Mouse (Mus musculus): Measurements from ENCODE around the gene Plekhh2. TPM values are rescaled to one million over a fixed set of nuclear protein-coding genes. Genes with fewer than 3 reads are reported as not detected.
A peak's percentile ranks its signal among the peaks of the same experiment; 100 is the strongest.

The Plekhh2 gene
- total and polyA plus RNA-seq, 3 experiments, result 0.21 to 1.7 (median 1.1) TPM

GRCm38 (mm10) chr17:84656653-84657421 is 145.1 kb downstream of the Plekhh2 start:
- dilution Hi-C loops (cut with MboI; ENCODE audit: extremely low pct_ligation_motif_present, extremely low pct_unique_long_range_greater_than_20kb, low sequenced_read_pairs) (no loop called here), in situ Hi-C loops (cut with MboI; ENCODE audit: low pct_ligation_motif_present, low pct_unique_long_range_greater_than_20kb, low sequenced_read_pairs) (no loop called here)
- no peak for DNase-seq (ENCODE audit: extremely low read depth)
- no peaks in the 10 kb centered on the region for H3K4me1 ChIP-seq (ENCODE audit: control insufficient read depth in 1 of 2, insufficient read depth in 2 of 2)
- H3K27ac ChIP-seq (ENCODE audit: insufficient read depth, low read depth), result no peak overlapping the region
- no peak overlapping the region for H3K4me2 ChIP-seq (ENCODE audit: insufficient read depth, low read depth, poor library complexity, severe bottlenecking)
- H3K9me3 ChIP-seq (replicated peaks; ENCODE audit: low read length), result no peaks in the 10 kb centered on the region
- no peaks in the 10 kb centered on the region for H3K79me2 ChIP-seq (replicated peaks; ENCODE audit: control insufficient read depth, extremely low read depth, insufficient read depth, poor library complexity, severe bottlenecking)
- no peak overlapping the region for H3K9ac ChIP-seq (ENCODE audit: insufficient read depth, low read depth)
- TF ChIP-seq MXI1 (IDR thresholded peaks at IDR 0.05; ENCODE audit: low read depth, low read length), result no peak
- TF ChIP-seq ZC3H11A (IDR thresholded peaks at IDR 0.05; ENCODE audit: low read depth, low read length), result no peak
- TF ChIP-seq BHLHE40 (IDR thresholded peaks at IDR 0.05; ENCODE audit: low read depth, low read length), result no peak
- no peak for TF ChIP-seq POLR2AphosphoS2 (IDR thresholded peaks at IDR 0.05; ENCODE audit: low read depth, low read length)
- TF ChIP-seq CHD2 (IDR thresholded peaks at IDR 0.05; ENCODE audit: low read length), result no peak
- no peak for TF ChIP-seq SIN3A (IDR thresholded peaks at IDR 0.05; ENCODE audit: low read length)
- TF ChIP-seq KAT2A (IDR thresholded peaks at IDR 0.05; ENCODE audit: insufficient replicate concordance, low read length), result no peak
- TF ChIP-seq PAX5 (IDR thresholded peaks at IDR 0.05; ENCODE audit: low read length), result no peak
- no peak for TF ChIP-seq MAFK (IDR thresholded peaks at IDR 0.05; ENCODE audit: insufficient replicate concordance, low read length)
- TF ChIP-seq RCOR1 (conservative IDR thresholded peaks at IDR 0.05; ENCODE audit: low read depth, low read length), result no peak
- no peak for TF ChIP-seq GABPA (IDR thresholded peaks at IDR 0.05; ENCODE audit: insufficient replicate concordance, low read depth, low read length)
- TF ChIP-seq TCF12 (IDR thresholded peaks at IDR 0.05; ENCODE audit: low read depth, low read length), result no peak
- TF ChIP-seq TBP (conservative IDR thresholded peaks at IDR 0.05; ENCODE audit: low read depth, low read length), result no peak
- no peak for TF ChIP-seq UBTF (IDR thresholded peaks at IDR 0.05; ENCODE audit: low read depth, low read length)
- TF ChIP-seq JUN (IDR thresholded peaks at IDR 0.05; ENCODE audit: insufficient read depth, low read depth, low read length), result no peak
- no peak for TF ChIP-seq CHD1 (IDR thresholded peaks at IDR 0.05; ENCODE audit: low read depth, low read length)
- no peak for TF ChIP-seq CTCF (conservative IDR thresholded peaks at IDR 0.05 in 1 of 2, IDR thresholded peaks at IDR 0.05 in 1 of 2; ENCODE audit: low read depth in 2 of 2, low read length in 2 of 2)
- no peak for TF ChIP-seq NELFE (IDR thresholded peaks at IDR 0.05; ENCODE audit: low read depth, low read length)
- TF ChIP-seq ZKSCAN1 (IDR thresholded peaks at IDR 0.05; ENCODE audit: borderline replicate concordance, low read depth, low read length), result no peak
- no peak for TF ChIP-seq POLR2A (IDR thresholded peaks at IDR 0.05; ENCODE audit: low read depth, low read length)
- no peak overlapping the region for H3K4me3 ChIP-seq (replicated peaks in 1 of 3; ENCODE audit: low read depth in 2 of 3, low read length in 2 of 3, poor library complexity in 1 of 3)
- H3K36me3 ChIP-seq (replicated peaks in 1 of 2; ENCODE audit: control insufficient read depth in 1 of 2, insufficient read depth in 1 of 2, low read length in 1 of 2), result peaks cover 0 to 15% of the 10 kb centered on the region in 2 experiments
- H3K27me3 ChIP-seq (replicated peaks), result no peaks in the 10 kb centered on the region

DNA sequence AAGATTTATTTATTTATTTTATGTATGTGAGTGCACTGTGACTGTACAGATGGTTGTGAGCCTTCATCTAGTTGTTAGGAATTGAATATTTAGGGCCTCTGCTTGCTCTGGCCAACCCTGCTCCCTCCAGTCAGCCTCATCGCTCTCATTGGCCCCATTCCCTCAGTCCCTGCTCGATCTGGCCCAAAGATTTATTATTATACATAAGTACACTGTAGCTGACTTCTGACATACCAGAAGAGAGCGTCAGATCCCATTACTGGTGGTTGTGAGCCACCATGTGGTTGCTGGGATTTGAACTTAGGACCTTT is 145.7 kb downstream of the Plekhh2 start:
- dilution Hi-C loops (cut with MboI; ENCODE audit: extremely low pct_ligation_motif_present, extremely low pct_unique_long_range_greater_than_20kb, low sequenced_read_pairs) (no loop called here), in situ Hi-C loops (cut with MboI; ENCODE audit: low pct_ligation_motif_present, low pct_unique_long_range_greater_than_20kb, low sequenced_read_pairs) (no loop called here)
- Histone ChIP-seq H3K9me3 (replicated peaks; ENCODE audit: low read length) (no peaks in the 10 kb centered on the region), H3K79me2 (replicated peaks; ENCODE audit: control insufficient read depth, extremely low read depth, insufficient read depth, poor library complexity, severe bottlenecking) (no peaks in the 10 kb centered on the region), H3K4me3 (replicated peaks in 1 of 3; ENCODE audit: low read depth in 2 of 3, low read length in 2 of 3, poor library complexity in 1 of 3) (no peak overlapping the region), H3K4me2 (ENCODE audit: insufficient read depth, low read depth, poor library complexity, severe bottlenecking) (no peak overlapping the region), H3K9ac (ENCODE audit: insufficient read depth, low read depth) (no peak overlapping the region), H3K4me1 (ENCODE audit: control insufficient read depth in 1 of 2, insufficient read depth in 2 of 2) (0 out of 4 replicates have a peak, but pooled peaks cover 0 to 3% of the 10 kb centered on the region in 2 experiments), H3K27ac (ENCODE audit: insufficient read depth, low read depth) (no peak overlapping the region), H3K36me3 (replicated peaks in 1 of 2; ENCODE audit: control insufficient read depth in 1 of 2, insufficient read depth in 1 of 2, low read length in 1 of 2) (peaks cover 0 to 12% of the 10 kb centered on the region in 2 experiments), H3K27me3 (replicated peaks) (no peaks in the 10 kb centered on the region)
- TF ChIP-seq RAD21 (IDR thresholded peaks at IDR 0.05; ENCODE audit: low read depth, low read length) (peak; percentile 6), JUND (conservative IDR thresholded peaks at IDR 0.05; ENCODE audit: low read depth, low read length) (no peak)
- DNase-seq (ENCODE audit: extremely low read depth), result no peak
